Mouse (Mus musculus) frontal cortex, postnatal 14 days (tissue): ENCODE measurements around the gene Map3k7.
"Not testable (repeated sequence)": the region's sequence is repeated elsewhere in the genome, so short reads cannot be mapped to it uniquely, and the experiment has no call there.

Experiments used
- DNase-seq, 2 experiments: peaks; one replicate each; pipeline ENCODE4 v3.0.0; 2022; ENCODE audit warnings: low spot score in 2 of 2

Map3k7 gene

DNA sequence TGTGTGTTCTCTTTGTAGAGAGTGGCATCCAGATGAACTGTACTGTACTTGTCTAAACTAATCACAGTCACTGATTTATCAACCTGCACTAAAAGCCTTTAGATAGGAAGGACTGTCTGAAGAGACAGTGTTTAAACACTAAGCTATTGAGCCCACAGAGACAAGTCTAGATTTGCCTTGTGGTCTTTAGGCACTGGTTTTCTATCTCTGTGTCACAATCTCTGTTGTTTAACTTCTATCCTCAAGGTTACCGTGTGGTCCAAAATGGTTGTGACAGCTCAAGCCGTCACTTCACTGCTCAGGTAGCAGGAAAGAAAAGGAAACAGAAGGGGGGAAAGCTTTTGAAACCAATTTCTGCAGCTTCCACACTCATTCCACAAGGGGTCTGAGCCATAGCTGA is 29.5 kb downstream of the Map3k7 start:
- DNase-seq: no peak

DNA sequence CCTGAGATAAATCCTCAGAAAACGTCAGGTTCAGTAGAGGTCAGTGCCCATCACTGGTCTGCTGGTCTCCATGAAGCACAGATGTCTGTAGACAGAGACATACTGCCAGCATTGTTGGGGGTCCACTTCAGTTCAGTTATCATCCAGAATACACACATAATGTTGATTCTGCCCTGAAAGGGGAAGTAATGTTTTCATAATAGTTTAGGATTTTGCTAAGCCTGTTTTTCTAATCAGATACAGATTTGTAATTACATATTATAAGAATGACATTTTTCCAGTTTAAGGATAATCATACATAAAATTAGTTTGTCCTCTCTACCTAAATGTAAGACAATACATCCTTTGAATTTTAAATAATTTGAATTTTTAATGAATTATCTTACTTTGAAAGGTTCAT is 30.0 kb downstream of the Map3k7 start:
- no peak for DNase-seq

DNA sequence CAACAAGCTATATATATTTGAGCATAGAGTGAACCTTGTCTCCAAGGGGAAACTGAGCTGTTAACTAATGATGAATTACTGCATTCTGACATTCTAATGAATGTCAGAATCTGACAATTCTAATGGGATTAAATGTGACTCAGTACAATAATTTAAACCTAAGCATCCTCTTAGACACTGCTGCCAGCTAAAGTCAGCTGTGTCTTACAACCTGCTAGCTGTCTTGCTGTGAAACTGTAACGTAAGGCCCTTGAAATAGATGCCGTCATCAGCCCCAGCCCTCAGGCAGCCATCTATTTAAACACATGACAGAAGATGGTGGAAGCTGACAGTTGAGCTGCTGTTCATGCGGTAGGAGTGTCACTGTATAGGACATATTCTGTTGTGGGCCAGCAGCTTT is 37.6 kb downstream of the Map3k7 start:
- DNase-seq: no peak

DNA sequence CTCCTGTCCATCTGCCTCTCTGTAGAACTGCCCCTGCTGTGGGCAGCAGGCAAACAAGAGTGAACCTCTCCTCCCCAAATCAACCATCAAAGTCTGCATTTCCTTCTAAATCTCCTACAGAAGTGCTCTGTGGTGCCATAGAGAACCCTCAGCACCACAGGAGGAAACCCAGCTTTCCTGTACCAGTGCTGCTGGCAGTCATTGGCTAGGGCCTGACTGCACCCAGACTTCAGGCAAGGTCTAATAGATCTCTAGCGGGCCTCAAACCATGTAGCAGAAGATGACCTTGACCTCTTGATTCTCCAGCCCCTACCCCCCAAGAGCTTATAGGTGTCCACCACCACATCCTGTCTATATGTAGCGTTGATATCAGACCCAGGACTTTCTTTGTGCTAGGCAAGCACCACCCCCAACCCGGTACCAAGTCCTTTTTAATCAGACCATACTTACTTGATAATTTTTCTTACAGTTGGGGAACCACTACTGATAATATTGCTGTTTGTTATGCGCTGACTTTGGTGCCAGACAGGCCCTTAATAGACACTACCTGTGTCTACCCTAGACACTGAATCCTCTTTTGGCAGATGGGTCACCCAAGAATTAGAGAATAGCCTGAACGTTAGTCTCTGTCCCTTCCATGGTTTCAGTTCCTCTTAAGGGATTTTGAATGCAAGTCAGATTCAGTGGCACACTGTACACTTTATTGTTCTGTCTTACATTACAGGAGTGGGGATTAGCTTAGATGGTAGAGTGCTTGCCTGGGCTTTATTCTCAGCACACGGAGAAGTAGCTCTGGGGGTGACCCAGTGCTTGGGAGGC is 41.1 kb downstream of the Map3k7 start:
- no peak for DNase-seq

- DNase-seq: no peak
These were observed 43.3 kb downstream of the Map3k7 start for GRCm38 (mm10) chr4:32007174-32007573.

GRCm38 (mm10) chr4:32008095-32008494 is 44.2 kb downstream of the Map3k7 start:
- no peak for DNase-seq

GRCm38 (mm10) chr4:32010808-32011207 is 46.9 kb downstream of the Map3k7 start:
- no peak for DNase-seq

DNA sequence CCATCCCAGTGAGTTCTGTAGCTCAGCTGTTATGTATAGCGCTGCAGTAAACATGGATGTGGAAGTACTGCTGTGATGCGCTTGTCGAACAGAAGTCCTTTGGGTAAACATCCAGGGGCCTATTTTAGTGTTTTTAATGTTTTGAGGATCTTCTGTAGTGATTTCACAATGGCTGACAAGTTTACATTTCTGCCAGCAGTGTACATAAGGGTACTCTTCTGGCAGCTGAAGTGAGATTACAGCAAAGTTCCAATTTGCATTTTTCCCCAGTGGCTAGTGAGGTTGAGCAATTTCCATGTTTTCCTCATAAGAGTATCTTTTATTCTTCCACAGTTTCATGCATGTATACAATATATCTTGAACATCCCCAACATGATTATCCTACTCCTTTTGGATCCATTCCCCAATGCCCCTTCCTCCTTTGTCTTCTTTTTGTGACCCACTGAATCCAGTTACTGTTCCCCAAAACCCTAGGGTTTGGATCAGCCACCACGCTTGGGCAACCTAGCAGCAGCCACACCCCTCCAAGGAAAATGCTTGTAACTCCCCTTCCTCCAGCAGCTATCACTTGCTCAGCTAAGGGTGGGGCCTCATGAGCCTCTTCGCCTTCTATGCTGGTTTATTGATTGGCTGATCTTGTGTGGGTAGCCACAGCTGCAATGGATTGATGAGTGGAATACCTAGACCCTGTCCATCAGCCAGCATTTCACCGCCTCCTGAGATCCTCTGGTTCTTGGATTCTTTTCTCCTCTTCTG is 47.5 kb downstream of the Map3k7 start:
- DNase-seq: no peak

DNA sequence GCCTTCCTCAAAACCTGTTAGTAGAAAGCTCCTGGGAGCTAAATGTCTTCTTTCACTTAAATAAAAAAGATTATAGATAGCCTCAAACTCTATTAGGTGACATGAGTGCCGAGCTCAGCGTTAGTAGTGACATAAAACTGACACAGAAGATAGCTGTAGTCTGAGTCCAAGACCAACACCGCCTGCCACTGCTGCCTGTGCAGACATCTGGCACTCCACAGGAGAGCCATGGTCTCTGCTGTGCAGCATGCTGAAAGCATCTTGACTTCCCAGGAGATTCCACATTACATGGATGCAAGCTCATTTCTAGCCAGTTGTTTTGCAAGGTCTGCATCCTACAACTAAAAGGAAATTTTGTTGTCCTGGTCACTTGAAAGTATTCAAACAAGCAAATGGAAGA is 57.2 kb downstream of the Map3k7 start:
- no peak for DNase-seq

GRCm38 (mm10) chr4:32022321-32022720 is 58.4 kb downstream of the Map3k7 start:
- DNase-seq: no peak

DNA sequence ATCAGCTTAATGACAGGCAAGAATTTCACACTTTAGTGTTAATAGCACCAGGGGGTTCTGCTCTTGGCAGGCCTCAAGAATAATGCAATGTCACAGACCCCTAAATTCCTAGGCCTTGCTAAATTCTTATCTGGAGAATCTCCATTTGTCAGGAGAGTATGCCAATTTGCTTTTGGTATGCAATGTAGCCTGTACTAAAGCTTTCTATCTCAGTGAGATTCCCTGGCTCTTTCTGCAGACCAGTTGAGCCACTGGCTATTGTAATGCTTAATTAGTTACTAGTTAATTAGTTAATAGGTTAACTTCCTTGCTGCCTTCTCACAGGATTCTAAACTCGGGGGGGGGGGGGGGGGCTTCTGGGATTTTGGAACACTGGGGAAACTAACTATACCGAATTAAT is 60.3 kb downstream of the Map3k7 start:
- not testable (repeated sequence) for DNase-seq

DNA sequence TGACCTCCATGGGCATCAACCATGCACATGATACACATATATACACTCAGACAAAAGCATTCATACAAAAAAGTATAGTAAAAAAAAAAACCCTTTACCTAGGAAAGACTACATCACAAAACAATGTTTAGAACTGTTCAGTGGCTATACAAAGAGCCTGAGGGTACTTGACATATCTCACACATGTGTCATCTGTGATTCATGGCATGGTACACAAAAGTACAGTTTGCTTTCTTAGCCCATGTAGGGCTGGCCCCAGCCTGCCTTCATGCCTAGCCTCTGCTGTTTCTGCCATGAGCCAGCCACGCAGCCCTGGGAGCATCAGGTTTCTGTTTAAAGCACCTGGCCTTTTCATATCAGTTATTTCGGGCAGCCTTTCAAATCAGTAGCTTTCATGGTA is 61.2 kb downstream of the Map3k7 start:
- DNase-seq: no peak

- DNase-seq: no peak
These were observed 63.2 kb downstream of the Map3k7 start for GRCm38 (mm10) chr4:32027094-32027493.

DNA sequence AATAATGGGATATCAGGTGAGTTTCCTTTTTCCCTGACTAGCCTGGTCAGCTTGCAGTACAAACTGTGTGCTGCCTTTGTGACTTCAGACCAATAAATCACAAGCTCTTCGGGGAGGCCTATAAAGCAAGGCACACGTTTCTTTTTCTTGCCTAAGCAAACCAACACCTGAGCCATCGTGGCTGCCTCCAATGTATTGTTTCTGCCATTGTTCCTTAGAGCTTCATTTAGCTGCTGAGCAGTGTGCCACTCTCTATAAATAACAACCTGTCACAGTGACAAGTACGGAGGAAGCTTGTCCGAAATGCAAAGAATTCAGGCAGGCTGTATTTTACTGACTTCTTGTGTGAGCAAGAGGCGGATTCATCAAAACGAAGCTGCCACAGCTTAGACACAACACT is 73.4 kb downstream of the Map3k7 start:
- DNase-seq: no peak

DNA sequence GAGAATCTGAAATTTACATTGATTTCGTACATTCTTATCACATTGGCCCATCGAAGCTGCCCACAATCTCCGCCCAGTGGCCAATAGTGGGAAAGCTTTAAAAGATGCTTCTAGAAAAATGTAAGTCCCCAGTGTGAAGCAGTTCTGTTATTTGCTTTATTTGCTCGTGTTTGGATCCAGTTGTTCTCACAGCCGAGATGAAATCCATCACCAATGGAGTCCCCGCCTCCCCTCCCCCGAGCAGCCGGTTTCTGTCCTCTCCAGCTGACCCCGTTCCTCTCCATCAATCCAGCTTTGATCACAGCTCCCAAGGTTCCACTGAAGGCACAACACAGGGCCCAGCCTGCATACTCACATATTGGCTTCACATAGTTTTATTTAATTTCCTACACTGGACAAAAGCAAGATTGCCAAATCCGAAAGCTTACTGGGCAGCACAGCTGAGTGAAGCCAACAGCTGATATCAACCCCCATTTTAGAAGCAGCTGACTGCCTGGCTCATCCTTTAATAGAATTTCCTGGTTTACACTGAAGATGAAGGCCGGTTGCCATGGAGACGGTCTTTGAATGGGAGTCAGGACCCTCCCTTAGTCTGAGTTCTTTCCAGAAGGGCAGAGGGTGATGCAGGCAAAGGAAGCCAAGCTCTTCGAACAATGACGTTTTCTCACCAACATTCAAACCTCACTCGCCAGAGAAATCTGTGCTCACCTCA is 78.0 kb downstream of the Map3k7 start:
- DNase-seq: peak in 1 of 2 experiments; percentile 20

- no peak for DNase-seq
These were observed 81.3 kb downstream of the Map3k7 start for GRCm38 (mm10) chr4:32045234-32045633.

- no peak for DNase-seq
These were observed 85.9 kb downstream of the Map3k7 start for GRCm38 (mm10) chr4:32049824-32050223.

GRCm38 (mm10) chr4:32053171-32053570 is 89.3 kb downstream of the Map3k7 start:
- no peak for DNase-seq

DNA sequence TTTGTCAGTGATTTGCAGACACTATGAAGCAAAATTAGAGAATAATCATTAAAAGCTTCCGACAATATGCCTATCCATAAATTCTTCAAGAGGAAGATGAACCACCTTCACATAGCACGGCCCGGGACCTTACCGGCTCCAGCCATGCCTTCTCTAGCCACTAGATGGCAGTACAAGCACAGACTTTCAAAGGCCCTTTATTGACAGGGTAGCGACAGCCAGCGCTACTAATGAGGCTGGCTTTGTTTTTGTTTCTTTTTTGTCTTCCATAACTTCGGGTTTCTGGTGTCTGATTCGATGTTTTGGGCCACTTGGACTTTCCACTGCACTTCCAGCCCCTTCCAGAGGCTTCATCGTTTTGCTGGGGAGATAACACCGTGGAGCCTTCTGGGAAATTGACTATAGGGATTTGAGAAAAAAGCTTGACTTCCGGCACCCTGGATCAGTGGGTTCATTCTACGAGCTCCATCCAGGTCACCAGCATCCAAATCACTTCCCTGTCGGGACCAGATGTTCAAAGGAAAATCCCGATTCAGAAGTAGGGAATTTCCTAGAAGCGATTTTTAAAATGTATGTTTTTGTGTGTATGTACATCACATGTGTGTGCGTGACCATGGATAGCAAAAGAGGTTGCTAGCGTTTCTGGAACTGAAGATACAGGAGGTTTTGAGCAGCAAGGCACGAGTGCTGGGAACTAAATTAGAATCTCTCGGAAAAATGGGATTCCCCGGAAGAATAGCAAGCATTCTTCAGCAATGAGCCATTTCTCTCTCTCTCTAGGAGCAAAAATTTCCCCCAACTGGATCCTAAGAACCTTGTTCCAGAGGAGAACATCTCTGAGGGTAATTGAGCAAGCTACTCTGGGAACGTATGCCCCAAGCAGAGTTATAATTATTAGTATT is 91.5 kb downstream of the Map3k7 start:
- DNase-seq: peak; percentile 77 to 88

DNA sequence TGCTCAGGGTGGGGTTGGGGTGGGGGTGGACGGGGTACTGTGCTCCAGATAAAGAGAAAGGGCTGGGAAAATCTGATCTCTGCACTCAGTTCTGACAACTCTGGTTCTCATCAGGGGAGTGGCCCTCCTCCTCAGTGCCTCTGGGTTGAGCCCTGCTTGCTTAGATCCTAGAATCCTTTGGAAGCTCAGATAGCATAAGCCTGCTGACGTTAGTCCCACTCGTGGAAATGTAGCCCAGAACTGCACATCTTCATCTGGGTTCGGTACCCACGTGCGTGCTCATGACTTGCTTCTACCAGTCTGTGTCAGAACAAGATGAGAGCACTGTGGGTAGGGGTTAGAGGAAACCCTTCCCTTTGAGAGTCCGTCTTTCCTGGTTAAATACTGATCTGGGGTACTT is 92.5 kb downstream of the Map3k7 start:
- no peak for DNase-seq

- DNase-seq: no peak
These were observed 93.2 kb downstream of the Map3k7 start for GRCm38 (mm10) chr4:32057102-32057501.

- no peak for DNase-seq
These were observed 96.8 kb downstream of the Map3k7 start for GRCm38 (mm10) chr4:32060686-32061085.
